Mouse (Mus musculus): Measurements from ENCODE around the gene Serpinf1.

DNA sequence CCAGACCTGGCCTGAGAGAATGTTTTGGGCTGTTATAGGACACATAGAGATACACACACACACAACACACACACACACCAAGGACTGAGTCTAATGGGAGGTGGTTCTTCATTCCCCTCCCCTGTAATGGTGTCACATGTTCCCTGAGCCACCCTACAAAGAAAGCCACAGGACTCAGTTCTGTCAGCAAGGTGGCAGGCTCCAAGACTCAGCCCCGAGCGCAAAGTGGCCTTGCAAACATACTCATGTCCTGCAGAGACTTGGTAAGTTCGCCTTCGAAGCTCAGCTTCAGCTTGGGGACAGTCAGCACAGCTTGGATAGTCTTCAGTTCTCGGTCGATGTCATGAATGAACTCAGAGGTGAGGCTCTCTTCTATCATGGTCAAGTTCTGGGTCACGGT, 11.9 kb downstream of the Serpinf1 start:
- TF ChIP-seq CTCF (IDR thresholded peaks at IDR 0.05; ENCODE audit: low read depth, low read length), result no peak
- no peak for TF ChIP-seq GATA1 (IDR thresholded peaks at IDR 0.05; ENCODE audit: borderline replicate concordance, low read length)
- no peak for TF ChIP-seq GATA2 (IDR thresholded peaks at IDR 0.05; ENCODE audit: borderline replicate concordance, low read depth, low read length)

All from G1E (cell line).